Mouse (Mus musculus) C2C12 (cell line): ENCODE results near the gene Zfp42. TPM values are rescaled to one million over a fixed set of nuclear protein-coding genes. Genes with fewer than 3 reads are reported as not detected.

Experiments
- H3K27me3 ChIP-seq: one replicate; pipeline ENCODE4 v1.6.1; 2011; ENCODE audit not compliant: control insufficient read depth, insufficient read depth, insufficient read length
- H3K36me3 ChIP-seq: one replicate; pipeline ENCODE4 v1.6.1; 2011; ENCODE audit not compliant: control insufficient read depth, insufficient read depth
- H3K4me3 ChIP-seq: one replicate; pipeline ENCODE4 v1.5.1; 2011; ENCODE audit warnings: mild to moderate bottlenecking, control low read depth; ENCODE audit not compliant: poor library complexity, insufficient read depth, severe bottlenecking
- H3K79me2 ChIP-seq: one replicate; pipeline ENCODE4 v1.6.1; 2011; ENCODE audit not compliant: control insufficient read depth, insufficient read depth
- H3K79me3 ChIP-seq: one replicate; pipeline ENCODE4 v1.6.1; 2011; ENCODE audit warnings: low read depth, control low read depth
- H3ac ChIP-seq: one replicate; pipeline ENCODE3; 2011; ENCODE audit warnings: low read depth; ENCODE audit not compliant: control insufficient read depth, insufficient read length
- CEBPB ChIP-seq: IDR thresholded peaks from one replicate; pipeline ENCODE4 v1.6.1; 2011; ENCODE audit warnings: low read depth, mild to moderate bottlenecking, control low read depth, moderate library complexity
- CTCF ChIP-seq: IDR thresholded peaks from one replicate; pipeline ENCODE4 v1.5.1; 2011; ENCODE audit not compliant: control insufficient read depth, insufficient read depth, insufficient read length
- FOSL1 ChIP-seq: IDR thresholded peaks from one replicate; pipeline ENCODE4 v1.8.0; 2011; ENCODE audit warnings: mild to moderate bottlenecking, low read length; ENCODE audit not compliant: poor library complexity, insufficient read depth, severe bottlenecking
- MAX ChIP-seq: IDR thresholded peaks from one replicate; pipeline ENCODE4 v1.6.1; 2011; ENCODE audit warnings: mild to moderate bottlenecking, control low read depth
- MYOD1 ChIP-seq: IDR thresholded peaks from one replicate; pipeline ENCODE4 v1.6.1; 2011; ENCODE audit warnings: low read depth; ENCODE audit not compliant: control insufficient read depth, insufficient read length
- MYOG ChIP-seq: IDR thresholded peaks from one replicate; pipeline ENCODE4 v1.6.1; 2011; ENCODE audit not compliant: control insufficient read depth, insufficient read length; ENCODE audit errors: extremely low read depth
- USF1 ChIP-seq: IDR thresholded peaks from one replicate; pipeline ENCODE4 v1.6.1; 2011; ENCODE audit warnings: low read depth, mild to moderate bottlenecking, control low read depth, moderate library complexity
- polyA plus RNA-seq: library from polyadenylated mRNA; unstranded; fragments of >200 nt; fragmentation: generic; extraction: Trizol; gene quantifications from one replicate; pipeline ENCODE4 v1.2.1, GENCODE M21; 2012; ENCODE audit warnings: missing spikeins

Gene Zfp42
- polyA plus RNA-seq, 1 experiment = not detected

GRCm38 (mm10) chr8:43248707-43249106, 58.1 kb downstream of the Zfp42 start:
- no peaks in the 10 kb centered on the region for H3K79me2 ChIP-seq
- no peaks in the 10 kb centered on the region for H3K36me3 ChIP-seq
- H3K27me3 ChIP-seq = no peaks in the 10 kb centered on the region
- no peak overlapping the region for H3ac ChIP-seq
- TF ChIP-seq CTCF (no peak), USF1 (no peak), FOSL1 (no peak), MAX (no peak), CEBPB (no peak), MYOD1 (no peak), MYOG (no peak)
- H3K4me3 ChIP-seq = no peak overlapping the region
- no peaks in the 10 kb centered on the region for H3K79me3 ChIP-seq

Other genes with a start within 250 kb of the Zfp42 start
- gene Triml1, start 165.5 kb downstream of the Zfp42 start, polyA plus RNA-seq = not detected
- gene Triml2, start 126.4 kb downstream of the Zfp42 start, polyA plus RNA-seq = not detected
- gene Adam26b, start 221.1 kb upstream of the Zfp42 start, polyA plus RNA-seq = not detected